Mouse (Mus musculus): Measurements from ENCODE around the gene Srrm1.

Srrm1 gene

GRCm38 (mm10) chr4:135353066-135353793 lies at the start of gene Srrm1:
Gene Srrm1 (minus strand): TSS chr4:135353321.
- peak; percentile 95 for DNase-seq (ENCODE audit: low read depth, low spot score)

GRCm38 (mm10) chr4:135401881-135402280 lies 48.8 kb upstream of the Srrm1 start:
- DNase-seq (ENCODE audit: low read depth, low spot score) = no peak

GRCm38 (mm10) chr4:135397991-135398390 lies 44.9 kb upstream of the Srrm1 start, which contains the start of gene Ncmap:
Gene Ncmap (minus strand): TSS chr4:135398227.
- no peak for DNase-seq (ENCODE audit: low read depth, low spot score)

GRCm38 (mm10) chr4:135397551-135397950 lies 44.4 kb upstream of the Srrm1 start:
- no peak for DNase-seq (ENCODE audit: low read depth, low spot score)

GRCm38 (mm10) chr4:135396303-135396702 lies 43.2 kb upstream of the Srrm1 start:
- no peak for DNase-seq (ENCODE audit: low read depth, low spot score)

- no peak for DNase-seq (ENCODE audit: low read depth, low spot score)
These were observed 42.3 kb upstream of the Srrm1 start for GRCm38 (mm10) chr4:135395375-135395774.

- no peak for DNase-seq (ENCODE audit: low read depth, low spot score)
These were observed 41.5 kb upstream of the Srrm1 start for GRCm38 (mm10) chr4:135394666-135395065.

- no peak for DNase-seq (ENCODE audit: low read depth, low spot score)
These were observed 40.3 kb upstream of the Srrm1 start for GRCm38 (mm10) chr4:135393381-135393780.

- no peak for DNase-seq (ENCODE audit: low read depth, low spot score)
These were observed 39.7 kb upstream of the Srrm1 start for GRCm38 (mm10) chr4:135392801-135393200.

GRCm38 (mm10) chr4:135391014-135391413 lies 37.9 kb upstream of the Srrm1 start:
- no peak for DNase-seq (ENCODE audit: low read depth, low spot score)

- no peak for DNase-seq (ENCODE audit: low read depth, low spot score)
These were observed 32.5 kb upstream of the Srrm1 start for GRCm38 (mm10) chr4:135385614-135386013.

- peak; percentile 71 for DNase-seq (ENCODE audit: low read depth, low spot score)
These were observed 29.2 kb upstream of the Srrm1 start for GRCm38 (mm10) chr4:135382316-135382715.

GRCm38 (mm10) chr4:135381355-135381754 lies 28.2 kb upstream of the Srrm1 start:
- DNase-seq (ENCODE audit: low read depth, low spot score) = peak; percentile 84

GRCm38 (mm10) chr4:135377241-135377640 lies 24.1 kb upstream of the Srrm1 start:
- DNase-seq (ENCODE audit: low read depth, low spot score) = no peak

- DNase-seq (ENCODE audit: low read depth, low spot score) = no peak
These were observed 22.3 kb upstream of the Srrm1 start for GRCm38 (mm10) chr4:135375444-135375843.

GRCm38 (mm10) chr4:135373299-135373698 lies 20.2 kb upstream of the Srrm1 start:
- no peak for DNase-seq (ENCODE audit: low read depth, low spot score)

GRCm38 (mm10) chr4:135370372-135370771 lies 17.3 kb upstream of the Srrm1 start:
- no peak for DNase-seq (ENCODE audit: low read depth, low spot score)

GRCm38 (mm10) chr4:135362828-135363227 lies 9.7 kb upstream of the Srrm1 start:
- no peak for DNase-seq (ENCODE audit: low read depth, low spot score)

GRCm38 (mm10) chr4:135361722-135362121 lies 8.6 kb upstream of the Srrm1 start:
- DNase-seq (ENCODE audit: low read depth, low spot score) = no peak

- DNase-seq (ENCODE audit: low read depth, low spot score) = no peak
These were observed 5.6 kb upstream of the Srrm1 start for GRCm38 (mm10) chr4:135358736-135359135.

GRCm38 (mm10) chr4:135357221-135357920 lies 4.2 kb upstream of the Srrm1 start:
- no peak for DNase-seq (ENCODE audit: low read depth, low spot score)

GRCm38 (mm10) chr4:135355886-135356550 lies 2.9 kb upstream of the Srrm1 start:
- DNase-seq (ENCODE audit: low read depth, low spot score) = no peak
